Mouse (Mus musculus) adrenal gland, adult (tissue): ENCODE data around the gene H2-M2.
A peak's percentile ranks its signal among the peaks of the same experiment; 100 is the strongest.

ENCODE experiments used
- DNase-seq, 2 experiments: peaks; one replicate each; pipeline ENCODE4 v3.0.0; 2022 to 2023; ENCODE audit warnings: low spot score in 1 of 2; ENCODE audit not compliant: inconsistent age in 2 of 2

H2-M2 gene

DNA sequence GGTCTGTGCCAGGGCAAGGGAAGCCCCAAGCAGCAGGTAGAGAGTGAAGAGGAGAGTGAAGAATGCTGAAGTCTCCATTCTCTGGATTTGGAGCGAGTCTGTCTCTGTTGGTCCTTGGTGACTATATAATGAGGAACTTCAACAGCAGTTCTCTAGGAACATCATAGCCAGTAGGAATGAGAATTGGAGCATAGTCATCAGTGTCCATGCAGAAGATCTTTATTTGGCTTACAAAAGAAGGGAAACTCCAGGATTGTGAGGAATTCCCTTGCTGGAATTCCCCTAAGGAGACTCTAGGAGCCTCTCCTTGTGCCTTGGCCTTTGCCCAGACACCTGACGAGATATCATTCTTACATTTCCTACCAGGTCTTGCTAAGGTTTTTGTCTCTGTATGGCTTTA is at the start of gene H2-M2:
H2-M2 (minus strand) TSS at position 101 of the 400 bp plus-strand sequence.
- no peak for DNase-seq

- DNase-seq, result peak in 1 of 2 experiments; percentile 20
These were observed 42.1 kb upstream of the H2-M2 start for GRCm38 (mm10) chr17:37525427-37525826.

DNA sequence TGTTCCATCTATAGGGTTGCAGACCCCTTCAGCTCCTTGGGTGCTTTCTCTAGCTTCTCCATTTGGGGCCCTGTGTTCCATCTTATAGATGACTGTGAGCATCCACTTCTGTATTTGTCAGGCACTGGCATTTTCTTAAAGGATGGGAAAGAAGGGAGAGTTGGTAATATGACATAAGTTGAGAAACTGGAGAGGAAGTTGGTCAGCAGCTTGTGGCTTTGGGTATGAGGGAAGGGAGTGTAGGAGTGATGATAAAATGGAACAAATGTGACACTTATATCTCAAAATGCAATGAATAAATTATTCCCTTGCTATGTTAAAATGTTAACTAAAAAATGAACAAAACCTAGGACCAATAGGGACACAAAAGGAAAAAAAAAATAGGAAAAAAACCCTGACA is 41.3 kb upstream of the H2-M2 start:
- DNase-seq, result peak in 1 of 2 experiments; percentile 18

DNA sequence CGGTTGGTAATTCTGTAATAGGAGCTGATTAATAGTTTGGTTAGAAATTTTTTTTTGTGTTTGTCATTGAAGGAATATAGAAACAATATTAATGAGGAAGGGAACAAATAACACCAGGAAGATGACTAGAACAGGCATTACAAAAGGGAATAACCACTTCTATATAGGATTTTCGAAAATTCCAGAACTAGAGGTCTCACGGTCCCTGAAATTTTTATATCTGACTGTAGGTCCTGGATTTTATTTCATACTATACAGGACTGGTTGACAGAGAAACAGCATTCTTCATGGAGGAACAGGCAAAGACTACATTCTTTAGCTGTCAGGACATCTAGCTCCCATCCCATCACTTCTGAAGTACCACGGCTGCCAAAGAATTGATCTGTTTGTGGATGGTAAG is 24.4 kb upstream of the H2-M2 start, which contains the start of gene Olfr111:
Olfr111 (plus strand) TSS at position 301 of the 400 bp plus-strand sequence.
- DNase-seq, result no peak

GRCm38 (mm10) chr17:37491930-37492518 is 8.7 kb upstream of the H2-M2 start, which contains the start of gene Olfr110:
Gene Olfr110, plus strand, starts transcription at chr17:37492468.
- peak in 1 of 2 experiments; percentile 20 for DNase-seq

DNA sequence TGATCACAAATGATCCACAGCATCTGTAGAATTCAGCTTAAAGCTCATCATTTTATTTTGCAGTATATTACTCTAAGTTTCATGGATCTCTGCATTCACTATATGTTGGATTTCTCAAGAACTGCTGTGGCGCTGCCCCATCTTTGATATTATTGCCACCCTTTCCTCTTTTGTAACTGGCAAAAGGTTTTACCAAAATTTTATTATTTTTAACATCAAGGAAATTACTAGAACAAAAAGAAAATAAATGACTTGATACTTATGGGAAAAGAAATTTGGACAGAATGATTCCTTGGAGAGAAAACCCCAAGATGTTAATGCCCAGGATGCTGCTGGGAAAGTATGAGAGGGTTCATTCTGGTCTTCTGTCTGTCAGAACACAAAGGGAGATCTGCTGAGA is 24.7 kb downstream of the H2-M2 start, which contains the start of gene Olfr109:
Olfr109 (plus strand) TSS at position 301 of the 400 bp plus-strand sequence.
- DNase-seq, result no peak

- no peak for DNase-seq
These were observed 38.2 kb downstream of the H2-M2 start, which contains the start of gene Olfr108 for GRCm38 (mm10) chr17:37445180-37445579. Gene Olfr108, plus strand, starts transcription at chr17:37445480.
